Mouse (Mus musculus) C3H10T1/2 (cell line): ENCODE data around the gene Rgr. TPM values are rescaled to one million over a fixed set of nuclear protein-coding genes. Genes with fewer than 3 reads are reported as not detected.

Source experiments
- polyA plus RNA-seq, 2 experiments: library from polyadenylated mRNA; unstranded; fragments of >200 nt; fragmentation: generic; extraction: Trizol; gene quantifications; one replicate each; pipeline ENCODE4 v1.2.1; 2012; ENCODE audit warnings: missing spikeins in 2 of 2

Rgr gene
- polyA plus RNA-seq: not detected

DNA sequence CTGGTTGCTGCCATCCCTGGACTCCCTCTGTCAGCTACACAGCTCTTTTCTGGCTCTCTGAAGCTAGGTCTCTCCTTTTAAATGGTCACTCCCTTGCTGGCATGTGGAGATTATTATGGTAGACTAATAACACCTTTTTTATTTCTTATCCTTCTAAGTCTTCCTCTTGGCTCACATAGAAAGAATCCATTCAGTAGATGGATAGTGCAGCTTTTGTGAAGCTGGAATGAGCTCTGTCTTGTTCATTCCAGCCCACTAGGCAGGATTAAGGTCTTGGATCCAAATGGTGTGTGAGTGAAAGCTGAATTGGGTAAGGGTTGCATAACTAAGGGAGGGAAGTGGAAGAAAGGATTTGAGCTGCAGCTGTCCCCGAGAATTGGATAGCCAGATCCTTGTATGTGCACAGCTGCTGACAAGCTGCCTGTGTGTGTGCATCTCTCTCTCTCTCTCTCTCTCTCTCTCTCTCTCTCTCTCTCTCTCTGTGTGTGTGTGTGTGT lies at the start of gene Rgr:
Gene Rgr (minus strand): TSS at position 51 of the 497 bp plus-strand sequence.

DNA sequence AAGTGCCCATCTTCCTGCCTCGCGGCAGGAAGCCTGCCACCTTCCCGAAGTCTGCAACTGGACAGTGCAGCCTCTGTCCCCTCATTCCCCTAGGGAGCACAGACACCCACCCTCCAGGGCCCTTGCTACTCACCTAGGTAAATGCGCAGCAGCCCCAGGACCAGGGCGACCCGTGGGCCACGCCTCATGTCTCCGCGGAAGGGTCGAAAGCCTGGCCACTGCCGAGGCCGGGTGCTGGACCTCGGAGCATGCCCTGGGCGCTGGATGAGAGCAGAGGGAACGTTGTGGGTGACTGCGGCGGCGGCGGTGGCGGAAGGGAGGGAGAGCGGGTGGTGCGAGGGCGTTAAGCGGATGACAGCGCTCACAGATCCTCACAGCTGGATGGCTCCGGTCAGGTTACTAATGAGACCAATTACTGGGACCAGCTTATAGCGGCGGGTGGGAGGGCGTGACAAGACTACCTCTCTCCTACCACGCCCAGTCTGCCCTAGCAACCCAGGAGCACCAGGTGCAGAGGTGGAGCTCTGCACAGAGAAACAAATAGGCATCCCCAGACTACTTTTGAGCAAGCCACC lies 49.3 kb upstream of the Rgr start, which contains the start of gene Cdhr1:
Gene Cdhr1 (minus strand): TSS at position 392 of the 575 bp plus-strand sequence.

DNA sequence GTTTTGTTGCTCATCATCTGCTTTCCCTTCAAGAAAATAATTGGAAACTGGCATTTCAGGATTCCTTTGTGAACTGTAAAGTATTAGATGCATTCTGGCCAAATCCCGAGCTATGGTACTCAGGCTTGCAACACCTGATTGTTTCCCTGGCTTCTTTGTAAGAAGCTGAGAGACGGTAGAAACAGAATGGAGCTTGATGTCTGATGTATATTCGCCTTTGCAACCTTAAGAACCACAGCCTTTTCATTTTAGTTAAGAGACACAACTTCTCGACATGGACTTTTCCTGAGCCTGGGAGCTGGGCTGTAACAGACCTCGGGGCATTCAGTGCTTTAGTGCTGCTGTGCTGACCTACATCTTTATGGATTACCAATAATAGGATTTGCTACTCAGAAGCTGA lies 18.9 kb upstream of the Rgr start, which contains the start of gene Lrit2:
Gene Lrit2 (plus strand): TSS at position 301 of the 400 bp plus-strand sequence.

Other genes with a start within 250 kb of the Rgr start
- gene Ccser2, start 80.2 kb downstream of the Rgr start, polyA plus RNA-seq: 1 to 10 TPM; 1.2 to 5.9 TPM
- gene Lrit1, start 5.9 kb upstream of the Rgr start, polyA plus RNA-seq: not detected
- not detected for gene Lrit2, start 19.0 kb upstream of the Rgr start, polyA plus RNA-seq
- gene Cdhr1, start 49.4 kb upstream of the Rgr start, polyA plus RNA-seq: under 1 TPM; 0.01 to 0.37 TPM
- gene 2610528A11Rik, start 65.1 kb upstream of the Rgr start, polyA plus RNA-seq: under 1 TPM; 0.12 to 0.66 TPM
- gene Ghitm, start 86.3 kb upstream of the Rgr start, polyA plus RNA-seq: 10 to 100 TPM; 15.2 to 69.5 TPM